Mouse (Mus musculus) hematopoietic multipotent progenitor cell, adult 10-12 weeks (in vitro differentiated cells): ENCODE measurements around the gene Mycbp2. TPM values are rescaled to one million over a fixed set of nuclear protein-coding genes. Genes with fewer than 3 reads are reported as not detected.

Experiments used
- polyA plus RNA-seq: library from polyadenylated mRNA; stranded (reverse); fragments of >175 nt; gene quantifications from 2 replicates; pipeline ENCODE4 v1.2.3, GENCODE M21; 2012; ENCODE audit warnings: low replicate concordance

The Mycbp2 gene
- 12.3 and 46.5 TPM in 2 replicates for polyA plus RNA-seq

GRCm38 (mm10) chr14:103346729-103347505 is at the start of gene Mycbp2:
Mycbp2 (minus strand) TSS chr14:103346814.

GRCm38 (mm10) chr14:103099238-103099933 is 247.2 kb downstream of the Mycbp2 start, which contains the start of gene Fbxl3:
Fbxl3 (minus strand) TSS chr14:103099566.

GRCm38 (mm10) chr14:103069864-103070611 is 276.6 kb downstream of the Mycbp2 start, which contains the start of gene Cln5:
Cln5 (plus strand) TSS chr14:103070216.

Other genes with a start within 250 kb of the Mycbp2 start
- 16.7 and 29.4 TPM in 2 replicates for gene Fbxl3, start 247.2 kb downstream of the Mycbp2 start, polyA plus RNA-seq
- 0.15 and 0.30 TPM in 2 replicates for gene Scel, start 166.5 kb upstream of the Mycbp2 start, polyA plus RNA-seq